Mouse (Mus musculus) lung, postnatal 10 days (tissue): ENCODE measurements around the gene Oxa1l.

Experiments used
- DNase-seq: peaks from one replicate; pipeline ENCODE4 v3.0.0; 2021

The Oxa1l gene

DNA sequence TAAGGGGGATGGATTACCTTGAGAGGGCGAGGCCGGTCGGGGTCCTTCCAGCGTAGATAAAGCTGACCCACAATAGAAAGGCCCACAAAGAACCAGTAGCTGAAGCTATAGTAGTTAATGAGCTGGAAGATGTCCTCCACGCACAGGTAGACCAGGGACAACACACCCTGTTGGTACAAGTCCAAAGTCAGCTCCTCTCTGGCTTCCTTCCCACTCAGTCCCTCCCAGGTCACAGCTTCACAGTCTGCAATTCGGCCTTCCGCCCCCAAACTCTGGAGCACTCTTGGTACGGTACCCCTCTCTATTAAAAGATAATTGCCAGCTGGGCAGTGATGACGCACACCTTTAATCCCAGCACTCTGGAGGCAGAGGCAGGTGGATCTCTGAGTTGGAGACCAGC lies 12.3 kb downstream of the Oxa1l start:
- no peak for DNase-seq

DNA sequence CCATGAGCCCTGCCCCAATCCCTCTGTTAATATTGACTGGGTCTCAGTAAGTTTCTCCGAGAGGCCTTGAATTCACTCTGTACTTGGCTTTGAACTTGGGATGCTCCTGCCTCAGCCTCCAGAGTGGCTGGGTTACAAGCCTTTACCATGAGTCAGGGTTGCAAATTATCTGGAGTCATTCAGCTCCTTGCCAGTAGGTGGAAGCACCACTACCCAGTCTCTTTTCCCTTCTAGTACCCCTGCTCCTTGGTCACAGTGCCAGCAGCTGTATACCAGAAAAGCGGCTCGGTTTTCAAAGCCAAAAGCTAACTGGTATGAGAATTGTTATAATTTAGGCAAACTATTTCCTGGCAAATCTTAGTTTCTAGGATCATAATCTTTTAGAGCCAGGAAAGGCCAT lies 15.3 kb downstream of the Oxa1l start:
- DNase-seq: peak; percentile 70

DNA sequence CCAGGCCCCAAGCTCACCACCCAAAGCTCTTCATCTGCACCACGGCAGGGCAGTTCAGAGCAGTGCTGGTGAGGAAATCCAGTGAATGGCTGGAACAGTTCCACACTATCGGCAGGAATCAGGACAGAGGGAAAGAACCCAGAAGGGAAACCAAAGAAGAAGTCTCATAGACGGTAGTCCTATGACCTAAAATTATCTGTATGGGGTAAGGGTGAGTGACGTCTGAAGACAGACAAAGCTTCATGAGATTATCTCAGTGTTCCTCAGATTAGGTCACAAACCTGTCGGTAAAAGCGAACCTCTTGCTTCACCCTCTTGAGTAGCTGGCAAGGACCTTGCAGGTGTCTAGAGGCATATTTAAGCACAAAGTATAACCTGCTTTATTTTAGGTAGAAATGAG lies 16.5 kb downstream of the Oxa1l start:
- DNase-seq: no peak

DNA sequence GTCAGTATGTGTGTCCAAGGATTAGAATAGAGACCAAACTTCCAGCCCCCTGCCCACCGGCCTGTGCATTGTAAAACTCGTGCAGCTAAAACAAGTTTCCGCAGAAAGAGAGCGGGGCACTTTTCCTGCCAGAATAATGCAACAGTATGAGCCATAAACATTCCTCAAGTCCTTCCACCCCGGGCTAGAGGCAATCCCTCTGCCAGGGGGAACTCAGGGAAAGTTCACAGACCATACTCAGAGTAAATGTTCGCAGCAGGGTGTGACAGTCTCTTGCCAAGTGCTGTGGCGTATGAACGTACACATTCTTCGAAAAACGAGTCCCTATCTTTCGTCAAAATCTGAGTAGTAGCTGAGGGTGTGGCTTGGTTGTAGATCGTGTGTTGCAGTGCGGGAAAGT lies 18.9 kb downstream of the Oxa1l start:
- no peak for DNase-seq

DNA sequence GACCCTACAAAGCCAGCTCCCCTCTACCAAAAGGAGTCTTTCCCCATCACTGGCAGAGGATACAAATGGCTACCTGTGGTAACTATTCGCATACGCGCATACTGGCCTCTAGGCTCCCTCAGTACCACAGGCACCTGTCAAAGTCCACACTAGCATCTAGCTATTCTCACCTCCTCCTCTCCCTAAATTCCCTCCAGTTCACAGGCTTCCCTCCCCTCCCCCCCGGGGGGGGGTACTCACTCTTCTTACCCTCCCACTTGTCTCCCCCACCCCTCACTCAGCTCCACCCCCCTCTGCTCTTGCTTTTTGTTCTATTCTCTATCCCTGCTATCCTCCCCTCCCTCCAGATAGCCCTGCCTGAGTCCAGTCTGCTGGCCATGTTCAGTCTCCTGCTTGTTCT lies 20.0 kb downstream of the Oxa1l start:
- no peak for DNase-seq

DNA sequence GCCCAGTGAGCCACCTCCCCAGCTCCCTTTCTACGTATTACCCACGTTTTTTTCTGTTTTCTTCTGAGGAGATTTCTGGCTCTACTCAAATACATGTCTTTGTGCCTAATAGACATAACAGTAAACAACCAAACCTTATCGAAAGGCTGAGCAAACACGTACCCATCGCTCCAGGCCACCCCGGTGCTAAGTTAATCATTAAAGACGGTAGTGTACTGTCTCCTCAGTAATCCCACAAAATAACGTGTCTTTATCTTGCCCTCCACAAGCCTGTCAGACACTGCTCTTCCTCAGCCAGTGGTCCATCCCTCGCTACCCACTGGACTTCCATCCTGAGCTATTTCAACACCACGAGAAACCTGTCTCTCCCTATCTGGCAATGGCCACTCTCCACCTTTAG lies 21.2 kb downstream of the Oxa1l start:
- no peak for DNase-seq

DNA sequence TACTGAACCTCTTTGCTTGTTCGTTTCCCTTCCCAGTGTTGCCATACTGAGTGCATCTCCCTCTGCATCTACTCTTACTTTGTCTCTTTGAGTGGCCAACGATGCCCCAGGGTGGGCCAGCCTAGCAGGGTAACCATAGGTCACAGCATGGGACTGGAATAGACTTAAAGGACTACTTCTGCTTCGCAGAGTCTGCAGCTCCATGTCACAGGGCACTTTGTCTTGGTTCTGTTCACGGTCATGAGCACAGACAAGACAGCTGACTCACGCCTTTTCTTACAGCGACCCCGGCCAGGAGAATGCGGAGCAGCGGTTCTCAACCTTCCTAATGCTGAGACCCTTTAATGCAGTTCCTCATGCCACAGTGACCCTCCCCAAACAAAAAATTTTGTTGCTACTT lies 22.0 kb downstream of the Oxa1l start:
- no peak for DNase-seq

DNA sequence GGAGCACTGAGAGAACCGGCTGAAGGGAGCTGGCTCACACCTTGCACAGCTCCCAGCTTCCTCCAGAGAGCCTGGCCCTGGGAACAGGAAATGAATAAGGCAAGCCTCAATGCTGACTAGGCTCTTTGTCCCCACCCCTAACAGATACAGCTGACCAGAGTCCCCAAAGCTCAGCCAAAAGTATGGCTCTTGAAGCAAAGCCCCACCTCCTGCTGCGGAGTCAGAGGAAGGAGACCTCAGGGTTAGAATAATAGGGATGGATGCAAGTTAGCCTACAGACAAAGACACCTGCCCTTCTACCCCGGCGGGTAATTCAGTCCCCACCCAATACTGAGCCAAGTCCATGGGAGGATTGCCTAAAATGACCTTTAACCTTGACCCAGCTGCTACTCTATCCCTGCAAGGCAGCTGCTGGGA lies 22.7 kb downstream of the Oxa1l start:
- DNase-seq: no peak

DNA sequence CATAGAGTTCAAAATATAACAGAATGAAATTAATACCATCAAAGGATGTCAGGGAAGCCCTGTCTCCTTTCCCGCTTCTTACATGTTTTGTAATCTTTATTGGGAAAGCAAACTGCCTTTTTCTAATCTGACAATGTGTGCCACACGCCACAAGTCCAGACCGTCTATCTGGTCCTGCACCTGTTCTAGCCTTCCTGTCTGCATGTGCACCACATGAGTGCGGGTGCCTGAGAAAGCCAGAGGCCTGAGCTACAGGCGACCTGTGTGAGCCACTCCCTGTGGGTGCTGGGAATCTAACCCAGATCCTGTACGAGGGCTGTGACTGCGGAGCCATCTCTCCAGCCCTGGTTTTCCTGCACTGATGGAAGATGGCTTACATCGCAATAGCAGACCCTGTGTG lies 23.8 kb downstream of the Oxa1l start:
- DNase-seq: no peak

DNA sequence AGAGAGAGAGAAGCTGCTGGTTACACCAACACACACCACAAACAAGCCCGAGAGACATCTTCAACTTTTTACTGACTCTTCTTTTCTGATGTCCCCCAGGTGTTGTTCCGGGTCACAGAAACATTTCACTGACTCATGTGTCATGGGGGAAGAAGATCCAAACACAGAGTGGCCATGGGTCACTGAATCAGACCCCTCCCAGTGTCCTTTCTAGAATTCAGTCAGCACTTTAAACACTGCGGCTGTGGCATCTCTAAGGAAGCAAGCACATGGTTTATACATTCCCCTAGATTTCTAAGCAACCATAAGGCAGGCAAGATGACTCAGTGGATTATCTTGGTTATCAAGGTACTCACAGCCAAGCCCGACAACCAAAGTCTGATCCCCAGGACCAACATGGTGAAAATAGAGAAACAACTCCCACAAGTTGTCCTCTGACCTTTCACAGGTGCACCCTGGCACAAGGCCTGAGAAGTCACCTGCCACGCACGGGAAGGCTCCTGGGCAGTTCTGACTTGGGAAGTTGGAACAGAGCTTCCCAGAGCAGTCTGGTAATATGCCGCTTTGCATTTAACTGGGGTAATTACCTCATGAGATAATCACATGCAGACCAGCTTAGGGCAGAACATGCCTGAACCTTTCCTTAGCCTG lies 25.5 kb downstream of the Oxa1l start:
- no peak for DNase-seq

DNA sequence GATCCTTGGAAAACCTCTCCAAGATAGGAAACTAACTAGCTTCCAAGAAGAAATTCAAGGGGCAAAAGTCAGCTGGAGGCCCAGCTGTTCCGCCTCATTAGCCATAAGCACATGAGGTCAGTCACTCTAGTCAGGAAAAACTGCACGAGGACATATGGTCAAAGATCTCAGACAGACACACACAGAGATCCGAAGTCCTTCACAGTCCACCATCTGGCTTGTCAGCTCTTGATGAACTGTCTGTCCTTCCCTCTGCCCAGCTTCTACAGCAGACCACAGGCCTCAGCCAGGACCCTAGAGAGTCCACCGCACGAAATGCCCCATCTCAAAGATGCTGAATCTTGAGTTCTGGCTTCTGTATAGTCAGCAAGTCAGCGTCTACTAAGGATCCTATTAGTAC lies 26.9 kb downstream of the Oxa1l start:
- no peak for DNase-seq

DNA sequence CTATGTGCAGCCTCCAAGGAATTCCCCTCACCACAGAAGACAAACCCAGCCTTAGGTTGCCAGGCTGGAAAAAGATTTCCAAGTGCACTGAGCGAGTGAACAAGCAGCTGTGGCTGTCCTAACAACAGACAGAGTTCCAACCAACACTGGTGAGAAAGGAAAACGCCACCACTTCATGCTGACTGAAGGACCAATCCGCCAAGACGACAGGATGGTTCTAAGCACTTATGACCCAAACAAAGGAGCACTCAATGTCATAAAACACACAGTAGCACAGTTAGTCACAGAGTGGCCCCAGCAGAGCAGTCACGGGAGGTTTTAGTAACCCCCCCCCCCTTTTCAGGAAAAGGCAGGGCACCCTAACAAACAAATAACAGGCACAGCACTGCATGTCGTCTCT lies 30.2 kb downstream of the Oxa1l start:
- DNase-seq: no peak

DNA sequence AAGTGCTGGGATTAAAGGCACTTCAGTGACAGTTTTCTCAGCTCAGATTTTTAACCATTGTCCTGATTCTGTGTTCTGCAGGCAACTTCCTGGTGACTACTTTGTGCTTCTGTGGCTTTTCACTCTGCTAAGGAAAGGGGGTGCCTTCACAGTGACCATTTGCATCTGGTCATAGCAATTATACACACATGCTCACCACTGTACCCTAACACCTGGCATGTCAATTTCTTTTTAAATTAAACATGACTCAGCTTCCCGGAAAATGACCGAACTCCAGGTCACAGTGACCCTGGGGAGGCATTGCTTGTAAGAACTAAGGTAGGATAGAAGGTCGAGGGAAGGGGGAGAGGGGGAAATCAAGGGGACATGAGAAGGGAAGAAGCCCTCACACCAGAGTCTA lies 33.2 kb downstream of the Oxa1l start:
- DNase-seq: no peak

DNA sequence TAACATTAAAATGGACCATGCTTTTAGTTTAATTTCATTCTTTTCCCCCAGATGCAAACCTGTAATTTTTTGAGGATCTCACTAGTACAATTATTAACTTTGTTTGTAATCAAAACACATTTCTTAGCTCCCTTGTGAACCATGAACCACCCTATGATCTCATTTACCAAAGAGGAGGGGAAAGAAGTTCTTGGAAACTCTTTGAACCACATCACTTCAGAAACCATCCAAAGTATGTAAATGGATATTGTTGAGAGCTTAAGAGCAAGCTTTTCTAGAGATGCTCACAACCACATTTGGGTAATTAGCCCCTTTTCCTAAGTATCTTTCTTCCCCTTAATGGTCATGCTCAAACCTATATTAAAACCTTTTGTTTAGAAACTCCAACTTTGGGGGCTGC lies 33.7 kb downstream of the Oxa1l start:
- DNase-seq: no peak

DNA sequence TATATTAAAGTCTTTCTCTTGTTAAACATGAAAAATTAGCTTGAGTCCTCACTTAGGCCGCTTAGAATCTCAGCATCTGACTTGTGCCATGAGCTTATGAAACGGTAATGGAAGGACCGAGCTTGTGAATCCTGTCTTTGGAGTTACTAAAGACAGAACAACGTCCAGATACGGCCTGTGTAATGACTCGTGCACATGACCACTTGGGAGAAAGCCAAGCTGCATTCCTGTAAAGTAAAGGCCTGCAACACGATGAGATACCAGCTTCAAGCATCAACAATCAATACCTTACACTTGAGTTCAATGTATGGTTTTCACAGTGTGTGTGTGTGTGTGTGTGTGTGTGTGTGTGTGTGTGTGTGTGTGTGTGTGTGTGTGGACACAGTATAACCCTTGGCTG lies 36.1 kb downstream of the Oxa1l start:
- no peak for DNase-seq

DNA sequence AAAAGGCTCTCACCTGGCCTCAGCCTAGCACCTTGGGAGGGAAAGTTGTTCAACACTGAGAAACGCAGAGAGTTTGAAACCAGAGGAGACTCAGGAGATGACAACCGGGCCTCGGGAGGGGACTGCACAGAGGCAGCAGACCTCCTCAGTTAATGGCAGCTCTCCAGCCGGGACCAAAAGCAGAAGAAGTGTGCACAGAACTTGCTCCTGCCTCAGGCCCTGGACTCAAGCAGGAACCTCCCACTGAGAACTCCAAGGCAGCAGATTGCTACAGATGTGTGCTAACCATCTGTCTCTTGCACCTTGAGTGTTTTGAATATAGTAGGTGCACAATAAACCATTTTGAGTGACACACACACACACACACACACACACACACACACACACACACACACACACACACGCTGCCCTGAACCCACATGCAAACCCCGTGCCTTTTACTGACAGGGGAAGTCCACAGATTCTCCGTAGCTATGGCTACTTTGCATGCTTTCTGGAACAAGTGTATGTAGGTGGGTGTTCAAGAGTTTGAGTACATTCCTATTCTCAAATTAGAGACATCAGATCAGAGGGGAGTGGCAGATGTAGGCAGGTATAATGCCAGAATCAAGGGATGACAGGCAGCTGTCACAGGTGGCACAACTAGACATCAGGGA lies 37.4 kb downstream of the Oxa1l start:
- no peak for DNase-seq

DNA sequence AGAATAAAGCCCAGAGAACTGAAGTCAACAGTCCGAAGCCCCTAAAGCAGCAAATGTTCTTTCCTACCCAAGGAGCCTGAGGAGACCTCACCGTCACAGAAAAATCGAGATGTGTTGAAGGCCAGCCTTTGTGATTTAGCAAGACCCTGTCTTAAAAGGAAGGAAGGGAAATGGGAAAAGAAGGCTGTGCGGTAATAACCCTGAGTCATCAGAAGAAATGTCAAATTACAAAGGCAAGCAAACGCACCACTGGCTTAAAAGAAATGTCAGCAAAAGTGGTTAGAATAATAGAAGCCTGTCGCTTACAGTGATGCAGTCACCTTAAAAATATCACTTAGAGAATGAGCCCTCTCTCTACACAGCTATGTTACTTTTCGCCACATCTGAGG lies 37.9 kb downstream of the Oxa1l start:
- DNase-seq: no peak

DNA sequence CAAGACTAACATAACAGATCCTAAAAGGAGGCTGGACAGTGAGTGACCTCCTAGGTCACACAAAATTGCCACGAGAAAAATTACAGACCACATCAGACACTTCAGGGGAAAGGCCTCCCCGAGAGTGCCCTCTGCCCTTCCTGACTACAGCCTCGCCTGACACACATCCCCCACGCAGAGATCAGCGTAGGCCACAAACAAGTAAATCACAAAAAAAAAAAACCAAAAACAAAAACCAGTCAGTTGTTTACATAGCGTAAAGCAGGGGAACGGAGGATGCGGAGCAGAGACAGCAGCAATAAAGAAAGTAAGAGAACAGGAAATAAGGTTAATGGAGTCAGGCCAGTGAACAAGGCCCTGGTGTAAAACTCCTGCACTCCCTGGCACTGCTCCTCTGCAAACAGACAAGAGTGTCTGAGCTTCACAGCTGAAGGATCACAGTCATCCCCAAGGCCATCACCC lies 38.3 kb downstream of the Oxa1l start:
- DNase-seq: no peak

DNA sequence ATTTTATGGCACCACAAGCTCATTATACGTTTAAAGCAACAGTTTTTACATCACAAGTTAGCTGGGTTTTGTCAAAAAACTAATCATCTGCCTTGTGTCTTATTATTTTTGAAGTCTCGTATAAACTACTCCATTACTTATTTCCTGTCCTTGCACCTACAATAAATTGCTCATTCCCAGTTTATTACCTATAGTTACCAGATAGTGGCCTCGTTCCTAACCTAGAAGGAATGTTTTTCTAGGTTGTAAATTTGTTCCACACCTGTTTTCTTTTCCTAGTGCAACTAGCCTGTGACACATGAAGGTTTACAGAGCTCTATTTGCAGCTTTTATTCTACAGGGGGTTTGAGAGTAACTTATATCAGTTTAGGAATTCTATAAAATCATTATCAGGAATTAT lies 41.1 kb downstream of the Oxa1l start:
- no peak for DNase-seq

DNA sequence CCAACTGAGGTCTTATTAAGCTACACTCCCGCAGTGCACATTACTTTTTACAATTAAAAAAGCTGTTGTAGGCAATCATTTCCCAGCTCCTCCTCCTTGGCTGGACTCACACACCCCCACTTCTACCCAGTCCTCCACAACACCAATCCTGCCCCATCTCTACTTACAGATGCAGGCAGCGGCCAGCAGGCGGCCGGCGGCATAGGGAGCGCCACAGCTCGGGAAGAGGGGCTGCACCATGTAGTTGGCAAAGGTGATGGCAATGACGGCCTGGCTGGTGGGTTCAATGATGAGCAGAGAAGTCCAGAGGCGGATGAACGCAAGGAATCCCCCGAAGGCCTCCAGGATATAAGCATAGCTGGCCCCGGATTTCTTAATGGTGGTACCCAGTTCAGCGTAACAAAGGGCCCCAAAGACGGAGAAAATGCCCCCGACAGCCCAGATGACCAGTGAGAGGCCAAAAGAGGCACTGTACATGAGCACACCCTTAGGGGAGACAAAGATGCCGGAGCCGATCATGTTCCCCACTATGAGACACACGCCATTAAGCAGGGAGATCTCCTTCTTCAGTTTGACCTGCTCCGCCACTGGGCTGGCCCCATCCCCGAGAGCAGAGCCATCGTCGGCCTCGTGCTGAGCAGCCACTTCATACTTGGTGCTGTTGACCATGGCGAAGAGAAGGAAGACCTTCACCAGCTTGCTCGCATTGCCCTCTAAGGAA lies 47.9 kb downstream of the Oxa1l start:
- DNase-seq: peak; percentile 22

DNA sequence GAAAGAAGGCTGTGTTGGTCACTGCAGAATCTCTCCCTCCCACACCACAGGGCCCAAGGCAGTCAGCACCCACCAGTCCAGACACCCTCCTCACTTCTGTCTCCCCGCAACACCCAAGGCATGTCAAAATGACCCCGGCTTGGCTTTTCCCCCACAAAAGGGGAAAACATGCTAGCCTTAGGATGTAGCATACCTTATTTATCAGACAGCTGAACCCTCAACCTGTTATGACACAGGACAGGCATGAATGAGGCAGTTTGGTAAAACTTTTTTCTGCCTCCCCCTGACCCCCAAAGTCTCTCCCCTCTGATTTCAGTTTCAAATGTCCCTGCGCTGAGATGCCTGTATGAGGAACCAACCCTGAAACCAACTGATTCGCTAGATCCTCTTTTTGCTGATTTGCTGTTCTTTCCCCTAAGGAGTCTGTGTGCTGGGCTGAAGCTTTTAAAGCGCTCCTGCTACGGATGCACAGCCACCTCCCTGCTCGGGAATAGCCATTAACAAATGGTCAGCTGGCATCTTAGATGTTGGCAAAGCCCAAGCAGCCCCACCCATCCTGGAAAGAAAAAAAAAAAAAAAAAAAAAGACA lies 48.5 kb downstream of the Oxa1l start:
- peak; percentile 42 for DNase-seq

DNA sequence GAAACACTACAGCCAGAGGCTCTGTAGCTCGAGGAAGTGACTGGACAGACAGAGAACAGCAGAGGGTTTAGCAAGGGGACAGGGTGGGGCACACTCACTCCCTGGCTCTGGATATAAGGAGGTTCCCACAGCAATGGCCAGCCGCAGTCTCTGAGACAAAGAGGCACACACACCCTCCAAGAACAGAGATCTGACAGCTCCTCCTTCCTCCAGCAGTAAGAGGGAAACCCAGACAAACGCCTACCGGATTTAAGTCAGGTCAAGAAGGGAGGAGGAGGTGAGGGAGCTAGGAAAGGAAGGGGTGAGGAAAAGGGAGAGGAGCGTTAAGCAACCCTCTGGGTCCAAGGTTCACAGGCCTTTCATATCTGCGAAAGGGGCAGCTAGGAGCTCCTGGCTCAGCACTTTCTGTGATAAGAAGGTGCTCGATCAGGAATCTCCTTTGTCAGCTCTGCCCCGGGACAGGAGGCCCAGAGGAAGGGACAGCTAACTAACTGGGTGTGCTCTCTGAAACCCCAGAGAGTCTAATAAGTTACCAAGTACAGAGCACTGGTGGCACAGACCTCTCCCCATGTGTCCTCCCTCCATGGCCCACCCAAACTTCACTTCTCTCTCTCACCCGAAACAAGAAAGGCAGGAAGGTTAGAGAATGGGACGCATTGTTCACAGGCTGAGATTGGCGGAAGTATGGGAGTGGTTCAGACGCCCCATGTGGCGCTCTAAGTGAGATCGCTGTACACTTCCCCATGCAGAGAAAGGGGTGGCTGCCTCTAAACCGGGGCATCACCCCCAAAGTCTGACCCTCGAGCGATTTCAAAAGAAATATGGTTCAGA lies 49.6 kb downstream of the Oxa1l start:
- peak; percentile 69 for DNase-seq

DNA sequence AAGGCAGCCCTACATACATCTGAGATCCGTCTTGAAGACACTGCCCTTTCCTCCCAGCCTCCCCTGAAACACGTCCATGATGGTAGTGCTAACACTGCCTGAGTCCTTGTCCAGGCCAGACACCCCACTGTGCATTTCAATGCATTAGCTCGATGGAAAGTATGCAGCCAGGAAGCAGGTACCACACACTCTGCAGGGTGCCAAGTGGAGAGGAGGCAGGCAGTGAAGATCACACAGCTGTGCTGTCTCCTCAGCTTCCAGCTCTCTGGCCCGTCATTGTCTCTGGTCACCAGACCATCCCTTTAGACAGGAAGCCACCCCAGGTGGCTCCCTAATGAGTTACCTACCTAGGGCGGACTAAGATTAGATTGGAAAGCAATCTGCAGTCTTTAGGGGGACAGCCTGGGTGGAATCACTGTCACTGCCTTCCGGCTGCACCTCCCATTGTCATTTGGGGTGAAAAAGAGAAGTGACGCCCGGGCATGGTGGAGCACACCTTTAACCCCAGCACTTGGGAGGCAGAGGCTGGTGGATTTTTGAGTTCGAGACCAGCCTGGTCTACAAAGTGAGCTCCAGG lies 51.5 kb downstream of the Oxa1l start:
- no peak for DNase-seq
